Mouse (Mus musculus) thymus, postnatal 25 days (tissue): ENCODE results near the gene Gm21974.
"Not testable (repeated sequence)": the region's sequence is repeated elsewhere in the genome, so short reads cannot be mapped to it uniquely, and the experiment has no call there.

Experiments
- DNase-seq: peaks from one replicate; pipeline ENCODE4 v3.0.0; 2022

Gene Gm21974

DNA sequence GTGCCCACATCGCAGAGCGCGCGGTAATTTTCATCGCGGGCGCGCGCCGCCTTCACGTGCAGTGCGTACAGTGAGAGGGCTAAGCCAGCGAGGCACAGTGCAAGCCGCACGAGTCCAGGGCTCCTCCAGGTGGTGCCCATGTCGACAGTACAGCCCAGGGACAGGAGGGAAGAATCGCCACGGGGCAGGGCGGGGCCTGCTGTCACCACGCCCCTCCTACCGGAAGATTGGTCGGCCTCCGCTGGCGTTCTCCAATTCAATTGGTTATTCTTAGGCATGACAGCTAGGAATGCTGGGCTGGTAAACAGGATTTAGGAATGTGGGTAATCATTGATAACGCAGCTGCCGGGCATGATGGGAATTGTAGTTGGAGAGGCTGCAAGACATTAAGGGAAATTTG, at the start of gene Gm21974, which contains the start of gene Vkorc1:
Gm21974 (minus strand) TSS at position 13 of the 400 bp plus-strand sequence.
Vkorc1 (minus strand) TSS at position 176 of the 400 bp plus-strand sequence.
- DNase-seq = peak; percentile 90

- DNase-seq = no peak
Observed at GRCm38 (mm10) chr7:127944614-127945013, 49.4 kb upstream of the Gm21974 start.

GRCm38 (mm10) chr7:127942097-127942496, 46.8 kb upstream of the Gm21974 start:
- not testable (repeated sequence) for DNase-seq

GRCm38 (mm10) chr7:127936216-127936884, 41.1 kb upstream of the Gm21974 start:
- no peak for DNase-seq

DNA sequence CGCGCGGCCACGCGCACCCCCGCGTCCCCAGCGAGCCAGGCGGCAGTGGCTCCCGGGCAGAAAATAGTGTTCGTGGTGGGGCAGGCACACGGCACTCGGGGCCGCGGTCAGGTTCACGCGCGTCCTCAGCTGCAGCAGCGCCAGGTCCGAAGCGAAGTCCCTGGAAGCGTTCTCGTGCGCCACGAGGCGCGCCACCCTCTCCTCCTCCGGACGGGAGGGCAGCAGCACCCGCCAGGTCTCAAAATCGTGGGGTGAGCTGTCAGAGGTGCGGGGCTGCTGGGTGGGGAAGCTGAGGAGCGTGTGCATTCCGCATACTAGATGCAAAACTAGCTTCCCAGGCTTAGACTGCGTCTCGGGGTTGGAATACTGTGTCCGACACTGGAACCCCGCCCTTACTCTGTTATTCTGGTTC, 40.5 kb upstream of the Gm21974 start:
- no peak for DNase-seq

DNA sequence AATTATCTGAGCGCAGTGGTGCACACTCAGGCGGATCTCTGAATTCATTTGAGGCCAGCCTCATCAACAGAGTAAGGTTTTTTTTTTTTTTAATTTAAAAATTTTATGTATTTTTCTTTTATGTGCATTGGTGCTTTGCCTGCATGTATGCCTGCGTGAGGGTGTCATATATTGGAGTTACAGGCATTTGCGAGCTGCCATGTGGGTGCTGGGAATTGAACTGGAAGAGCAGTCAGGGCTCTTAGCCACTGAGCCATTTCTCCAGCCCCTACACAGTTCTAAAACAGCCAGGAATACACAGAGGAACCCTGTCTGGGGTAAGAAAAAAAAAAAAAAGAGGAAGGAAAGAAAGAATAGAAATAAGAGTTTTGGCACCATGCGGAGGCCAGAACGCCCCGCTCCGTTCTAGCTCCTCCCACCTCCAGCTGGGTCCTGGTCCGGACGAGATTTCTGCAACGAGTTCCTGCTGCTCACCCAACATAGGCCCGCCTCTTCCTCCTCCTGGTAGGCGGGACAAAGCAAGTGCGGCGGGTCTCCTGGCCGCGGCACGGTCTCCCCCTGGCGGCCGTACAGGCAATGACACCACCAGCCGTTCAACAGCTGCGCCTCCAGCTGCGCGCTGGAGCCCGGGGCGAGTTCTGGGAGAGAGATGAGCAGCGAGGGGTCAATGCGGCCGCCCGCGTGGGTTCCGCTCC, 39.9 kb upstream of the Gm21974 start:
- peak; percentile 97 for DNase-seq

DNA sequence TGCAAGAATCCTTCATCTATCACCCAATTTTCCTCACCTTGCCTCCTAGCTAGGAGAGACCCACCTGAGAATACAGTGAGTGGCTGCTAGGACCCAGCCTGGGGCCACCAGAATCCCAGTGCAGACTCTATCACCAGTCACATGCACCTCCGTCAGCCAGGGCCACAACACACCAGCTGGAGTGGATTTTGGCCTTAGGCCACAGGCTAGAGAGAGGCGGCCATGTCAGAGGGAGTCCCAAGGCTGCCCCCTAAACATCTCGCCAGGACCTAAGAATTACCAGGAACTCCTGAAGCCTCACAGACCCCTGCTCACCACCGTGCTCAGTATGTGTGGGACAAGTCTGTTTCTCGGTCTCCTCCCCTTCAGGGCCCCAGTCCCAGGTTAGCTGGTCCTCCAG, 38.8 kb upstream of the Gm21974 start:
- DNase-seq = no peak

GRCm38 (mm10) chr7:127932273-127933031, 37.2 kb upstream of the Gm21974 start:
- no peak for DNase-seq

- no peak for DNase-seq
Observed at GRCm38 (mm10) chr7:127931351-127932135, 36.3 kb upstream of the Gm21974 start.

- DNase-seq = no peak
Observed at GRCm38 (mm10) chr7:127930636-127931035, 35.4 kb upstream of the Gm21974 start.

DNA sequence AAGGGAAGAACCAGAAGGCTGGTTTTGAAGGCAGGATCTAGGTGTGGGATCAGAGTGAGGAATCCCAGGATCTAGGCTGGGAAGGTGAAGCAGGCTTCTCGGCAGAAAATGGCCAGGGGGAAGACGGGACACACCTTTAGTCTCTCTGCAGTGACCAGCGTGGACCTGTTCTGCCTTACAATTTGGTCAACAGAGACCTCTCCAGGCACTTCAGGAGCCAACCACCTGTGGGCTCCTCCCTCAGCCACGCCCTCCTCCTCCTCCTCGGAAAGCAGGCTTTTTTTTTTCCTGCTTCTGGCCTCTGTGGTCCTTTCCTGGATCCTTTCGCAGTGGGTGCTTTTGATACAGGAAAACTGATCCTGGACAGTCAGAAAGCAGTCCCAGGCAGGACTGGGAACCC, 34.7 kb upstream of the Gm21974 start, which contains the start of gene Prss8:
Prss8 (minus strand) TSS at position 182 of the 400 bp plus-strand sequence.
- DNase-seq = no peak

GRCm38 (mm10) chr7:127928596-127928995, 33.3 kb upstream of the Gm21974 start:
- no peak for DNase-seq

GRCm38 (mm10) chr7:127927726-127928125, 32.5 kb upstream of the Gm21974 start:
- no peak for DNase-seq

DNA sequence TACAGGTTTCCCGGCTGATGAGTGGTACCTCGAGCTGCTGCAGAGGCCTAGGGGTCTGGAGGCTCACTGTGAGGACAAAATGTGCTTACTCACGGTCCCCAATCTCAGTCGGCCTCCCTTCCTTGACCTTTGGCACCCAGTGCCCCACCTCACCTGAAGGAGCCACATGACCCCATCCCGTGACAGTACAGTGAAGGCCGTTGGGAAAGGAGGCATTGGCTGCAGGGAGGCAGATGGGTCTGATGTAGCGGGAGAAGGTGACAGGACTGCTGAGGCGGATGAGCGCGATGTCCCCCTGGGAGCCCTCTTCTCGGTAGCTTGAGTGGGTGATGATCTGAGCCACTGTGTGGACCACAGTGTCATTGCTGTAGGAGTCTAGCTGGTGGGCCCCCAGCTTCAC, 31.6 kb upstream of the Gm21974 start:
- DNase-seq = no peak

DNA sequence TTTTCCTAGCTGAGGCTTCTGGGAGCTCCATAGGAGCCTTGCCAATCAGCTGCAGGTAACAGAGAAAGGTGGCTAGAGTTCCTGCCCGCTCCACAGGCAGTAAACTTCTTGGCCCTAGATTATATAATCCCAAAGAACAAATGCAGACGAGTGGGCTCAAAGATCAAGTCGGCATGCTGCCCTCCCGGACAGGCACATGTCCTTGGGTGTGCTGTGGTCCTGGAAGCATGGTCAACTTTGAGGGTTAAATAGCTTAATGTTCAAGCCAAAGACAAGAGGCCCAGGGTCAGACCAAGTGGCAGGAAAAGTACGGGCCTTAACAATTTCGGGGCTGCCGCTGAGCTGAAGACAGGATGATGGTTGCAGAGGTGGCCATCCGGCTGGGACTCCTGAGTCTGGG, 30.8 kb upstream of the Gm21974 start:
- DNase-seq = no peak

GRCm38 (mm10) chr7:127925252-127925651, 30.0 kb upstream of the Gm21974 start:
- DNase-seq = no peak

GRCm38 (mm10) chr7:127923714-127924113, 28.5 kb upstream of the Gm21974 start:
- no peak for DNase-seq

GRCm38 (mm10) chr7:127922451-127923275, 27.4 kb upstream of the Gm21974 start:
- no peak for DNase-seq

DNA sequence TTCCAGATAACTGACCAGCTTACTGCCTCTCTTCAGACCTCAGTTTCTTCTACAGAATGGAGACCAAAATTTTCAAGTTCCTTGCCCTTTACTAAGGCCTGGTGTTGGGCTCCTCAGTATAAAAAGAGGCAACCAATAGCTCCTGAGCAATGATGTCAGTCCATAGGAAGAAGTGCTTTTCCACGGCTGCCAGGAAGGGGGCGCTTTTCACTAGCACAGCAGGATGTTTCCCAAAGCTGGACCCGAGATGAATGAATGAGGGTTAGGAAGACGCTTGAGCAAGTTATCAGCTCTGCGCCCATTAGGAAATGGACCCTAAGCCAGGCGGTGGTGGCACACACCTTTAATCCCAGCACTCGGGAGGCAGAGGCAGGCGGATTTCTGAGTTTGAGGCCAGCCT, 26.3 kb upstream of the Gm21974 start:
- DNase-seq = peak; percentile 37

DNA sequence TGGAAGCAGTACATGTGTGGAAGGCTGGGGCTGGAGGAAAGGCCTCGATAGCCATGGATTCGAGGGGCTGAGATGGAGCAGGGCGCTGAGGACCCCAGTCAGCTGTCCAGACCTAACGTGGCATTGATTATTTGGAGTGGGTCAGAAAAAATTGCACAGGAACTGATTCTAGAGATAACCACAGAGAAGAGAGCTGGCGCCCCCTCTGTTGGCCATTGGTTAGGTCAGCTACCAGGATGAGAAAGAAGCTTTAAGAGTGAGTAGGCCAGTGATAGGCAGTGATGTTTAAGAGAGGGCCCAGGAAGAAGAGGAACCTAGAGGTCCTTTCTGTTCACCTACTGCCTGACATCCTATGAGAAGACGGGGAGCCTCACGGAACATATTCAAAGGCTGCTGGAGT, 24.0 kb upstream of the Gm21974 start:
- DNase-seq = peak; percentile 33

GRCm38 (mm10) chr7:127918203-127918602, 22.9 kb upstream of the Gm21974 start:
- peak; percentile 78 for DNase-seq

GRCm38 (mm10) chr7:127915293-127915692, 20.0 kb upstream of the Gm21974 start:
- no peak for DNase-seq
